Mouse (Mus musculus) embryonic facial prominence, embryonic 12.5 days (tissue): ENCODE data around the gene Trim24. TPM values are rescaled to one million over a fixed set of nuclear protein-coding genes. Genes with fewer than 3 reads are reported as not detected.
"Not testable (repeated sequence)": the region's sequence is repeated elsewhere in the genome, so short reads cannot be mapped to it uniquely, and the experiment has no call there.

ENCODE experiments used
- ATAC-seq: fragments of 200-750 bp; cut with Nextera tagmentation; 2 replicates; pipeline ENCODE4 v1.8.0; 2017; ENCODE audit not compliant: insufficient number of reproducible peaks, insufficient read depth, low FRiP score, low TSS enrichment
- H3K27ac ChIP-seq: fragments of 300-500 bp; sonication (generic); 2 replicates; pipeline ENCODE4 v1.5.1; 2016; ENCODE audit warnings: mild to moderate bottlenecking
- H3K27me3 ChIP-seq: fragments of 300-500 bp; sonication (generic); 2 replicates; pipeline ENCODE4 v1.6.1; 2016; ENCODE audit warnings: mild to moderate bottlenecking, moderate library complexity
- H3K36me3 ChIP-seq: fragments of 300-500 bp; sonication (generic); 2 replicates; pipeline ENCODE4 v1.6.1; 2016; ENCODE audit warnings: mild to moderate bottlenecking
- H3K4me1 ChIP-seq: fragments of 300-500 bp; sonication (generic); 2 replicates; pipeline ENCODE4 v1.6.1; 2016
- H3K4me2 ChIP-seq: fragments of 300-500 bp; sonication (generic); replicated peaks from 2 replicates; pipeline ENCODE4 v1.6.1; 2016; ENCODE audit warnings: mild to moderate bottlenecking, moderate library complexity
- H3K4me3 ChIP-seq: fragments of 300-500 bp; sonication (generic); 2 replicates; pipeline ENCODE4 v1.5.1; 2016; ENCODE audit warnings: mild to moderate bottlenecking
- H3K9ac ChIP-seq: fragments of 300-500 bp; sonication (generic); 2 replicates; pipeline ENCODE4 v1.6.1; 2016; ENCODE audit warnings: mild to moderate bottlenecking, moderate library complexity
- H3K9me3 ChIP-seq: fragments of 300-500 bp; sonication (generic); 2 replicates; pipeline ENCODE4 v1.6.1; 2016; ENCODE audit warnings: mild to moderate bottlenecking, moderate library complexity
- WGBS: fragments of 180-500 bp; shearing (Covaris S2); methylation state at CpG from one replicate; pipeline ENCODE4 v1.1.7; 2016; 5-methylcytosine and 5-hydroxymethylcytosine counted together
- polyA plus RNA-seq: library from polyadenylated mRNA; unstranded; fragments of >200 nt; fragmentation: Nextera tagmentation; extraction: Ambion mirVana; gene quantifications from 2 replicates; pipeline ENCODE4 v1.2.1, GENCODE M21; 2016

The Trim24 gene
- polyA plus RNA-seq, 1 experiment from 2014 or later, result 29.1 TPM

DNA sequence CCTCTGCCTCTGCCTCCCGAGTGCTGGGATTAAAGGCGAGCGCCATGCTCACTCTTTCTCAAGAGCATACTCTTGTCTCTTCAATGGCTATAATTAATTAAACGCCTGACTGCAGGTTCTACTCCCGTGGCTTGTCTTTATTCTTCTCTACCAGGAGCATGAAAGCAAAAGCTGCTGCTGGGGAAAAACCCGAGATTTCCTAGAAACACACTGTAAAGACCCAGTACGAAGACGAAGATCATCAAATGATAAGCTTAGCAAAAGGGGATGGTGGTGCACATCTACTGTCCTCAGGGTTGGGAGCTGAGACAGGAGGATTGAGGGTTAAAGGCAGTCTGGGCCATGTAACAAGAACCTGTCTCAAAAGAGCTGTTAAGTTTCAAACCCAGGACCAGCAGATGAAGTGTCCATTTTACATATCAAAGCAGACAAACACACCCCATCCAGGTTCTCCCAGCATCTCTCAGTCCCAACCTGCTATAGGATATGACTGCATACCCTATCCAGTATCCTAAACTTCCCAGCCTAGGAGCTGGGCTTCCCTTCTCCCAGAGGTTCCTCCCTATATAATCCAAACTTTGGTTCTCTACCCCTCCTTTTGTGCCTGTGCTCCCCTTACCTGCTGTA lies 26.9 kb upstream of the Trim24 start:
- Histone ChIP-seq H3K4me3 (no peak overlapping the region), H3K27me3 (no peaks in the 10 kb centered on the region), H3K27ac (no peak overlapping the region), H3K36me3 (no peaks in the 10 kb centered on the region), H3K9me3 (0 out of 2 replicates have a peak, but pooled peaks cover 3% of the 10 kb centered on the region), H3K4me1 (no peaks in the 10 kb centered on the region), H3K9ac (no peak overlapping the region), H3K4me2 (no peak overlapping the region)
- 88% methylated on average over 8 of the region's 8 CpGs for WGBS
- no peak for ATAC-seq

DNA sequence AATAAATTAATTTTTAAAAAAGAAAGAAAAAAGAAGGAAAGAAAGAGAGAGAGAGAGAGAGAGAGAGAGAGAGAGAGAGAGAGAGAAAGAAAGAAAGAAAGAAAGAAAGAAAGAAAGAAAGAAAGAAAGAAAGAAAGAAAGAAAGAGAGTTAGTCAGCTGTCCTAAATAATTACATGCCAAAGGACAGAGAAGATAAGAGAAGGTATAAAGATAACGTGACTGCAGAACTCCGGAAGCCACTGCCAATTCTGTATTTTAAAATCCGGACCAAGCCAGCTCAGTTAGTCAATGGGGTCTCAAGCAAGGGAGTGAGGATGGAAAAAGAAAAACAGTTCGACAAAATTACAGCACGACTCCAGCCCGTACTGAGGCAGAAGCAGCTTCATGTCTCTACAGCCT lies 25.7 kb upstream of the Trim24 start:
- not testable (repeated sequence) for H3K36me3 ChIP-seq, ATAC-seq, H3K27me3 ChIP-seq, H3K4me1 ChIP-seq, H3K9ac ChIP-seq, H3K27ac ChIP-seq, H3K4me2 ChIP-seq, H3K4me3 ChIP-seq, H3K9me3 ChIP-seq
- 89% methylated on average over 6 of the region's 6 CpGs for whole genome bisulfite sequencing

DNA sequence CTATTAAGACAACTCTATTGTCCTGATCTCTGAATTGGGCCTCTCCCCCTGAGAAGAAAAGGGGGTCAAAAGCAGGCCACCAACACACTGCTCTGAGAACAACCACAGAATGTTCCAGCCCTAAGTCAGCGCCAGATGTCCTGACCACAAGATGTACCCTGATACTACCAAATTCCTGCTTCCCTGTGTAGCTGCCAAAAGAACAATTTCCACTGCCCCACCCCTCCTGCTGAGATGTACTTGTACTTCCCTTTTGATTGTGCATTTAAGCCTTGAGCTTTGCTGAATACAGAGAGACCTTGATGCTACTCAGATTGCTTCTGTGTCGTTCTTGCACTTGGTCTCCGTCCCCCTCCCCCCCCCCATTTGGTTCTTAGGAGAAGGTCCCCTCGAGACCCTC lies 23.1 kb upstream of the Trim24 start:
- H3K9ac ChIP-seq, H3K27me3 ChIP-seq, H3K27ac ChIP-seq, ATAC-seq, H3K4me1 ChIP-seq, H3K4me3 ChIP-seq, H3K4me2 ChIP-seq, H3K36me3 ChIP-seq, H3K9me3 ChIP-seq: not testable (repeated sequence)
- 87% methylated on average over 4 of the region's 4 CpGs for WGBS

DNA sequence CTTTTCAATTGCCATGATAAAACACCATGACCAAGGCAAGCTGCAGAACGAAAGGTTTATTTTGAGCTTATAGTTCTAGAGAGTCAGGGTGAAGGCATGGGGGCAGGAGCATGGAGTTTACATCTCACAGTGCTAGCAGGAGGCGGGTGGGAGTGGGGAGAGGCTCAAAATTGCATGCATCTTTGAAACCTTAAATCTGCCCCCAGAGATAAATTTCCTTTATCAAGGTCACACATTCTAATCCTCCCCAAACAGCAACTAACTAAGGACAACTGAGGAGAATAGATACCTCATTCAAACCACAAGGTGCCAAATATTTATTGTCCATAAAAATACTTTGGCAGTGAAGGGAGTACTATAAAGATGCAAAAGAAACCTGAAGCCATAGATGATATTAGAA lies 19.3 kb upstream of the Trim24 start:
- Histone ChIP-seq H3K27ac (no peak overlapping the region), H3K4me2 (no peak overlapping the region), H3K4me3 (no peak overlapping the region), H3K36me3 (no peaks in the 10 kb centered on the region), H3K9me3 (0 out of 2 replicates have a peak, but pooled peaks cover 3% of the 10 kb centered on the region), H3K9ac (no peak overlapping the region), H3K27me3 (no peaks in the 10 kb centered on the region), H3K4me1 (no peaks in the 10 kb centered on the region)
- no peak for ATAC-seq
- 84% methylated on average over 2 of the region's 2 CpGs for WGBS

DNA sequence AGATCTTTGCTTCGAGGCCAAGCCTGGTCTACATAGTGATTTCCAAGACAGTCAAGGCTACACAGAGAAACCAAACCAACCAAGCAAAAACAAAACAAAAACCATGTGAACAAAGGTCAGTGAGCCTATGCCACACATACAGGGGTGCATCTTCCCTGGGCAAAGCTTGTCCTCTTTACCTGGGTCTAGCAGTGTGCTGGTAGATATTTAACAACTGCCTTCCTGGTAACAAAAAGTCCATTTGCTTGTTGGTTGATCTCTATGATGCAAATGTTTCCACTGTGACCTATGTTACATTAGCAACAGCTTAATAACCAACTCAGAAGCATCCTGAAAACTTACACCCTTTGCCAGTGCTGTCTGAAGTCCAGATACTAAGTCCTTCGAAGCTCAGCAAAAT lies 17.3 kb upstream of the Trim24 start:
- no peaks in the 10 kb centered on the region for H3K4me1 ChIP-seq
- 84% methylated on average over 2 of the region's 2 CpGs for WGBS
- H3K4me3 ChIP-seq, result no peak overlapping the region
- no peak for ATAC-seq
- H3K36me3 ChIP-seq, result no peaks in the 10 kb centered on the region
- H3K27me3 ChIP-seq, result no peaks in the 10 kb centered on the region
- no peak overlapping the region for H3K27ac ChIP-seq
- H3K4me2 ChIP-seq, result no peak overlapping the region
- 0 out of 2 replicates have a peak, but pooled peaks cover 3% of the 10 kb centered on the region for H3K9me3 ChIP-seq
- no peak overlapping the region for H3K9ac ChIP-seq

DNA sequence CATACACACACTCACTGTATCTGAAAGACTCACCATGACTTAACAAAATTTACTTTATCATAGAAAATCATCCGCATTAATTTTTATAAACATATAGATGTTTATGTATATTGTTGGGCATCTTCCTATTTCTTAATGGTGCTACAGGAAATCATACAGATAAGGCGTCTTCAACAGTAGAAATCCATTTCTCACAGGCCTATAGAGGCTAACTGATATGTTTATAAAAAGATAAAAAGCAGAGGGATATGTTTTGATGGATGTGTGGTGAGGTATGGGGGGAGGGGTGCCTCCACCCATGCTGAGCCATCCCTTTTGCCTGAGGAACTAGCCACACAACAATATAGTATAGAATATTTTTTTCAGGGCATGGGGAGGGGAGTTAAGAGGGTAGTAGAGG lies 15.2 kb upstream of the Trim24 start:
- Histone ChIP-seq H3K4me1 (no peaks in the 10 kb centered on the region), H3K9ac (no peak overlapping the region), H3K27me3 (no peaks in the 10 kb centered on the region), H3K9me3 (no peaks in the 10 kb centered on the region), H3K27ac (no peak overlapping the region), H3K36me3 (no peaks in the 10 kb centered on the region), H3K4me3 (no peak overlapping the region), H3K4me2 (no peak overlapping the region)
- no peak for ATAC-seq
- 88% methylated on average over 2 of the region's 2 CpGs for WGBS

DNA sequence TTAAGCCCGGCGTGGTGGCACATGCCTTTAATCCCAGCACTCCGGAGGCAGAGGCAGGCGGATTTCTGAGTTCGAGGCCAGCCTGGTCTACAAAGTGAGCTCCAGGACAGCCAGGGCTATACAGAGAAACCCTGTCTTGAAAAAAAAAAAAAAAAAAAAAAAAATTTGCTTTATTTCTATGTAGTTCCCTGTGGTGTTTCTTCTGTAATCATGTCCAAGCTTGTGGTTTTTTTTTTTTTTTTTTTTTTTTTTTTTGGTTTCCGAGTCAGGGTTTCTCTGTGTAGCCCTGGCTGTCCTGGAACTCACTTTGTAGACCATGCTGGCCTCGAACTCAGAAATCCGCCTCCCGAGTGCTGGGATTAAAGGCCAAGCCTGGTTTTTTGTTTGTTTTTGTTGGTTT lies 14.3 kb upstream of the Trim24 start:
- not testable (repeated sequence) for H3K9ac ChIP-seq, H3K27ac ChIP-seq, H3K4me1 ChIP-seq, H3K27me3 ChIP-seq, H3K4me2 ChIP-seq, H3K9me3 ChIP-seq, H3K4me3 ChIP-seq, H3K36me3 ChIP-seq, ATAC-seq
- WGBS, result 91% methylated on average over 9 of the region's 9 CpGs

DNA sequence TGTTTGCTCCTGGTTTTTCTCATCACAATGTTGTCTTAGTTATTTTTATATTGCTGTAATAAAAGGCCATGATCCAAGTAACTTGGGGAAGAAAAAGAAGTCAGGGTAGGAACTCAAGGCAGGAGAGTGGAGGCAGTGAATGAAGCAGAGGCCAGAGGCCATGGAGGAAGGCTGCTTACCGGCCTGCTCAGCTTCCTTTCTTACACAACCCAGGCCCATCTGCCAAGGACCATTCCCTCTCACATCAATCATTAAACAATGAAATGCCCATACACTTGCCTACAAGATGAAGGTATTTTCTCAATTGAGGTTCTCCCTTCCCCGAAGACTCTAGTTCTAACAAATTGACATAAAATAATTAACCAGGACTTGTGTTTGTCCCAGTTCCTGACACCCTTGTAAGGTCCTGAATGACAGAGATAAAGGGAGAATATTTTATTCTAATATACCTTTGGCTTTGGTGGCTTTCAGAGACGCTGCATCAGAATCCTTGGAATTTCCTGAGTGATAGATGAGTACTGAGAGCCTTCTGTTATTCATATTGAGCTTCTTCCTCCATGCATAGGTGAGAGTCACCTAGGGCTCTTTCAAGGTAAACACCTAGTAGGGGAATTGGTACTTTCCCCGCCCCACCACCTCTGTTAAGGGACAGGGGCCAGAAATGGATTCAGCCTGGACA lies 13.3 kb upstream of the Trim24 start:
- no peak for ATAC-seq
- Histone ChIP-seq H3K4me2 (no peak overlapping the region), H3K9ac (no peak overlapping the region), H3K4me3 (no peak overlapping the region), H3K4me1 (no peaks in the 10 kb centered on the region), H3K9me3 (no peaks in the 10 kb centered on the region), H3K27ac (no peak overlapping the region), H3K27me3 (no peaks in the 10 kb centered on the region), H3K36me3 (no peaks in the 10 kb centered on the region)
- WGBS, result 66% methylated on average over 4 of the region's 4 CpGs

DNA sequence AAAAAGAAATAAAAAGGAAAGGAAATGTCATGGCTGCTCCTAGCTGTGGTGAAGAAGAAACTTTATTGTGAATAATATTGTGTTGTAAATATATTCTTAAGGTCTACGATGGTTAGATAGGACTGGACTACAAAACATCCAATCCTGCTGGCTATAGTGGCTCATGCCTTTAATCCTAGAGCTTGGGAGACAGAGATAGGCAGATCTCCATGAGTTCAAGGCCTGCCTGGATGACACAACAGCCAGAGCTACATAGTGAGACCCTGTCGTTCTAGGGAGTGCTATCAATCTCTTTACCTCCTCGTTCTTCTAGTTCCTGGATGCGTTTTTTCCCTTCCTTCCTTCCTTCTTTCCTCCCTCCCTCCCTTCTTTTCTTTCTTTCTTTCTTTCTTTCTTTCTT lies 12.5 kb upstream of the Trim24 start:
- no peak for ATAC-seq

DNA sequence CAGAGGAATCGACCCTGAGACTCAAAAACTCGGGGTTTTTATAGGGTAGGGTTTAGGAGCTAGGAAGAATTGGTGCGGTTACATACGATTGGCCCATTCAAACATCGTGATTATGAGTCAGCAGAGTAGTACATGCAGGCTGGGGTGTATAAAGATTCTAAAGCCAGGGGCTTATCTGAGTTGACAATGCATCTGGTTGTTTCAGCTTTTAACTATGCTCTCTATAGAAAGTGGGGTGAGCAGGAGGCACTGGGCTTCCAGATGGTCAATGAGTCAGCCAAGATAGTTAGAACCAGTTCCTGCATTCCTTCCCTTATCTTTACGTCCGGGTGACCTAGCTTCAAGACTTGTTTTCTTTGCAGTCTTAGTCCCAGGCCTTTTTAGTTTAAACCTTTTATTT lies 7.7 kb upstream of the Trim24 start:
- no peaks in the 10 kb centered on the region for H3K36me3 ChIP-seq

More for the DNA sequence above, 12.5 kb upstream of the Trim24 start:
- WGBS, result 79% methylated on average over 4 of the region's 4 CpGs
- no peak overlapping the region for H3K4me2 ChIP-seq
- H3K36me3 ChIP-seq, result no peaks in the 10 kb centered on the region
- H3K27ac ChIP-seq, result no peak overlapping the region
- no peak overlapping the region for H3K9ac ChIP-seq
- no peaks in the 10 kb centered on the region for H3K27me3 ChIP-seq
- H3K4me3 ChIP-seq, result no peak overlapping the region
- H3K4me1 ChIP-seq, result no peaks in the 10 kb centered on the region
- no peaks in the 10 kb centered on the region for H3K9me3 ChIP-seq

DNA sequence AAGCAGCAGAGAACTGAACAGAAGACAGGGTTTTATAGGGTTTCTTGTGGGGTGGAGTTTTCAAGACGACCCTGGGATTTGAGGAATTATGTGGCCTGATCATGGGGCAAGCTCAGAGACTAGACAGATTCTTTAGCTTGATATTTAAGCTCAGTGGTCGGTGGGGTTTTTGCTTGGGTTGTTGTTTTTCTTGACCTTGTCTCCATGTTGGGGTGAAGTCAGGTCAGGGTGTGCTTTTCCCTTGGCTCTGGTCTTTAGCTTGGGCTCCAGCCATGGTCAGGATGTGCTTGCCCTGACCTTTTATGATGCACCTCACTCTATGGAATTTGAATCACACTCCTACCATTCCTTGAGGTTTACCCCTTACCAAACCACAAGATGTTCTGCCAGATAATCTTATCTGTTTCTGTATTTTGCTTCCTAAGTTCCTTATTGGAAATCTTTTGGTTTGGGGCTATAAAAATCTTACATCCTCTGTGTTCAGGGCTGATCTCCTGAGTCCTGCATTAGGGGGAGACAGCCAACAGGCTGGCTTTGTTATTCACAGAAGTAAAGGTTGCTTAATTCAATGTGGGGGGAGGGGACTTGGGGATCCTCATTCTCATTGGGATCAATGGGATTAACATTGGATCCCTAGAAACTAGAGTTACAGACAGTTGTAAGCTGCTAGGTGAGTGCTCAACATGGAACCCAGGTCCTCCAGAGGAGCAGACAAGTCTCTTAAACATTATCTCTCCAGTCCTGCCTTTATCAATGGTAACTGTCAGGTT lies 6.5 kb upstream of the Trim24 start:
- H3K4me3 ChIP-seq, result no peak overlapping the region
- no peak overlapping the region for H3K9ac ChIP-seq
- no peaks in the 10 kb centered on the region for H3K36me3 ChIP-seq
- H3K4me2 ChIP-seq, result no peak overlapping the region
- no peak for ATAC-seq
- no peaks in the 10 kb centered on the region for H3K9me3 ChIP-seq
- no peak overlapping the region for H3K27ac ChIP-seq
- WGBS, result 71% methylated on average over 2 of the region's 2 CpGs
- no peaks in the 10 kb centered on the region for H3K4me1 ChIP-seq
- H3K27me3 ChIP-seq, result no peaks in the 10 kb centered on the region

More for the DNA sequence above, 7.7 kb upstream of the Trim24 start:
- no peak overlapping the region for H3K4me3 ChIP-seq
- H3K27me3 ChIP-seq, result no peaks in the 10 kb centered on the region
- H3K4me1 ChIP-seq, result no peaks in the 10 kb centered on the region
- no peak for ATAC-seq
- no peak overlapping the region for H3K9ac ChIP-seq
- 91% methylated on average over 7 of the region's 7 CpGs for WGBS
- no peaks in the 10 kb centered on the region for H3K9me3 ChIP-seq
- no peak overlapping the region for H3K27ac ChIP-seq
- no peak overlapping the region for H3K4me2 ChIP-seq
